Mouse (Mus musculus) hindbrain, postnatal 0 days (tissue): ENCODE results near the gene Skp1a. TPM values are rescaled to one million over a fixed set of nuclear protein-coding genes. Genes with fewer than 3 reads are reported as not detected.

ENCODE experiments used
- ATAC-seq: fragments of 200-750 bp; cut with Nextera tagmentation; 2 replicates; pipeline ENCODE4 v1.8.0; 2017; ENCODE audit warnings: mild to moderate bottlenecking, moderate TSS enrichment, moderate library complexity
- DNase-seq: peaks from one replicate; pipeline ENCODE4 v3.0.0-alpha.2; 2015; ENCODE audit warnings: low spot score
- H3K27ac ChIP-seq: fragments of 300-500 bp; sonication (generic); 2 replicates; pipeline ENCODE4 v1.5.1; 2014; ENCODE audit warnings: mild to moderate bottlenecking
- H3K27me3 ChIP-seq: fragments of 300-500 bp; sonication (generic); 2 replicates; pipeline ENCODE4 v1.6.1; 2014; ENCODE audit warnings: low read length, mixed read lengths; ENCODE audit not compliant: insufficient read depth
- H3K36me3 ChIP-seq: fragments of 300-500 bp; sonication (generic); 2 replicates; pipeline ENCODE4 v1.6.1; 2014; ENCODE audit warnings: low read length, mixed read lengths; ENCODE audit not compliant: insufficient read depth
- H3K4me1 ChIP-seq: fragments of 300-500 bp; sonication (generic); 2 replicates; pipeline ENCODE4 v1.6.1; 2014; ENCODE audit warnings: antibody characterized with exemption, low read length, mixed read lengths; ENCODE audit not compliant: insufficient read depth
- H3K4me2 ChIP-seq: fragments of 300-500 bp; sonication (generic); 2 replicates; pipeline ENCODE4 v1.6.1; 2014; ENCODE audit warnings: low read depth, mild to moderate bottlenecking, low read length, moderate library complexity, mixed read lengths
- H3K4me3 ChIP-seq: fragments of 300-500 bp; sonication (generic); 2 replicates; pipeline ENCODE4 v1.5.1; 2014; ENCODE audit warnings: low read length
- H3K9ac ChIP-seq: fragments of 300-500 bp; sonication (generic); replicated peaks from 2 replicates; pipeline ENCODE4 v1.6.1; 2014; ENCODE audit warnings: mild to moderate bottlenecking, low read length, moderate library complexity, mixed read lengths
- H3K9me3 ChIP-seq: fragments of 300-500 bp; sonication (generic); 2 replicates; pipeline ENCODE4 v1.6.1; 2016; ENCODE audit warnings: low read length, mixed read lengths
- CTCF ChIP-seq: IDR thresholded peaks from 2 replicates; pipeline ENCODE4 v1.5.1; 2016; ENCODE audit warnings: antibody characterized with exemption, control low read depth, low read depth
- WGBS: fragments of 180-500 bp; shearing (Covaris S2); extraction: QIAGEN DNeasy Blood & Tissue Kit; methylation state at CpG from one replicate; pipeline ENCODE4 v1.1.7; 2014; 5-methylcytosine and 5-hydroxymethylcytosine counted together
- polyA plus RNA-seq: library from polyadenylated mRNA; unstranded; fragments of >200 nt; fragmentation: Nextera tagmentation; extraction: Ambion mirVana; gene quantifications from 2 replicates; pipeline ENCODE4 v1.2.1, GENCODE M21; 2015
- total RNA-seq: library from RNA; depleted of rRNA; stranded (reverse); fragments of >200 nt; gene quantifications from 2 replicates; pipeline ENCODE4 v1.2.3, GENCODE M21; 2014

Skp1a gene
- total and polyA plus RNA-seq, 2 experiments from 2014 or later: 320 to 1,108 TPM

- H3K9me3 ChIP-seq: no peaks in the 10 kb centered on the region
- H3K9ac ChIP-seq: no peak overlapping the region
- no peak overlapping the region for H3K4me2 ChIP-seq
- no peaks in the 10 kb centered on the region for H3K27me3 ChIP-seq
- WGBS: 89% methylated on average over 8 of the region's 8 CpGs
- DNase-seq (no peak), ATAC-seq (no peak)
- peaks cover 10% of the 10 kb centered on the region; the same call in 1 of the 2 replicates for H3K4me1 ChIP-seq
- H3K36me3 ChIP-seq: no peaks in the 10 kb centered on the region
- H3K27ac ChIP-seq: no peak overlapping the region
- H3K4me3 ChIP-seq: no peak overlapping the region
- TF ChIP-seq CTCF: no peak
Observed at GRCm38 (mm10) chr11:52276961-52277391, 45.2 kb downstream of the Skp1a start.

GRCm38 (mm10) chr11:52277433-52278150, 45.8 kb downstream of the Skp1a start:
- Histone ChIP-seq H3K9me3 (no peaks in the 10 kb centered on the region), H3K9ac (no peak overlapping the region), H3K27ac (no peak overlapping the region), H3K4me2 (no peak overlapping the region), H3K36me3 (no peaks in the 10 kb centered on the region), H3K4me1 (peaks cover 6% of the 10 kb centered on the region; the same call in 1 of the 2 replicates), H3K4me3 (no peak overlapping the region), H3K27me3 (no peaks in the 10 kb centered on the region)
- ATAC-seq: no peak
- WGBS: 92% methylated on average over 6 of the region's 6 CpGs
- TF ChIP-seq CTCF: no peak
- DNase-seq: no peak

- no peak for ATAC-seq
- WGBS: 97% methylated on average over 3 of the region's 3 CpGs
- no peak for TF ChIP-seq CTCF
Observed at GRCm38 (mm10) chr11:52278164-52278563, 46.4 kb downstream of the Skp1a start.

GRCm38 (mm10) chr11:52278991-52279390, 47.2 kb downstream of the Skp1a start:
- TF ChIP-seq CTCF: no peak
- Histone ChIP-seq H3K9me3 (no peaks in the 10 kb centered on the region), H3K36me3 (no peaks in the 10 kb centered on the region), H3K9ac (no peak overlapping the region), H3K27me3 (0 out of 2 replicates have a peak, but pooled peaks cover under 1% of the 10 kb centered on the region), H3K4me1 (peaks cover 3% of the 10 kb centered on the region; the same call in 1 of the 2 replicates), H3K27ac (no peak overlapping the region), H3K4me2 (no peak overlapping the region), H3K4me3 (no peak overlapping the region)
- DNase-seq: no peak
- ATAC-seq: no peak
- 96% methylated on average over 6 of the region's 6 CpGs for WGBS

More at GRCm38 (mm10) chr11:52278164-52278563, 46.4 kb downstream of the Skp1a start:
- Histone ChIP-seq H3K9me3 (no peaks in the 10 kb centered on the region), H3K27ac (no peak overlapping the region), H3K4me2 (no peak overlapping the region), H3K9ac (no peak overlapping the region), H3K36me3 (no peaks in the 10 kb centered on the region), H3K4me3 (no peak overlapping the region), H3K27me3 (no peaks in the 10 kb centered on the region), H3K4me1 (no peaks in the 10 kb centered on the region; the same call in 1 of the 2 replicates)
- DNase-seq: no peak

- Histone ChIP-seq H3K27me3 (peaks cover 4% of the 10 kb centered on the region; the same call in 1 of the 2 replicates), H3K4me2 (no peak overlapping the region), H3K9ac (no peak overlapping the region), H3K27ac (no peak overlapping the region), H3K9me3 (no peaks in the 10 kb centered on the region), H3K36me3 (no peaks in the 10 kb centered on the region), H3K4me1 (peaks cover 10% of the 10 kb centered on the region; the same call in 1 of the 2 replicates), H3K4me3 (no peak overlapping the region)
- 95% methylated on average over 8 of the region's 8 CpGs for WGBS
- ATAC-seq: no peak
- no peak for TF ChIP-seq CTCF
- no peak for DNase-seq
Observed at GRCm38 (mm10) chr11:52279611-52280145, 47.9 kb downstream of the Skp1a start.

GRCm38 (mm10) chr11:52280566-52281455, 49.0 kb downstream of the Skp1a start:
- TF ChIP-seq CTCF: no peak
- no peak overlapping the region for H3K9ac ChIP-seq

More at GRCm38 (mm10) chr11:52280566-52281455, 49.0 kb downstream of the Skp1a start:
- no peaks in the 10 kb centered on the region for H3K36me3 ChIP-seq
- WGBS: 89% methylated on average over 11 of the region's 11 CpGs
- ATAC-seq (no peak), DNase-seq (no peak)
- H3K4me3 ChIP-seq: no peak overlapping the region
- H3K4me1 ChIP-seq: peaks cover 10% of the 10 kb centered on the region; the same call in 1 of the 2 replicates
- no peak overlapping the region for H3K27ac ChIP-seq
- peaks cover 4% of the 10 kb centered on the region; the same call in 1 of the 2 replicates for H3K27me3 ChIP-seq
- H3K4me2 ChIP-seq: no peak overlapping the region
- no peaks in the 10 kb centered on the region for H3K9me3 ChIP-seq
